Mouse (Mus musculus): Measurements from ENCODE around the gene Ctnna3. TPM values are rescaled to one million over a fixed set of nuclear protein-coding genes. Genes with fewer than 3 reads are reported as not detected.

Gene Ctnna3
- polyA plus RNA-seq, 1 experiment: 0.01 TPM

GRCm38 (mm10) chr10:64082345-64082744 lies 652.4 kb downstream of the Ctnna3 start:
- Histone ChIP-seq H3K27me3 (ENCODE audit: control insufficient read depth, insufficient read depth, insufficient read length) (no peaks in the 10 kb centered on the region), H3ac (ENCODE audit: control insufficient read depth, insufficient read length, low read depth) (no peak overlapping the region), H3K36me3 (ENCODE audit: control insufficient read depth, insufficient read depth) (no peaks in the 10 kb centered on the region), H3K79me2 (ENCODE audit: control insufficient read depth, insufficient read depth) (no peaks in the 10 kb centered on the region), H3K79me3 (ENCODE audit: low read depth) (no peaks in the 10 kb centered on the region), H3K4me3 (ENCODE audit: insufficient read depth, poor library complexity, severe bottlenecking) (no peak overlapping the region)
- TF ChIP-seq MYOG (IDR thresholded peaks at IDR 0.05; ENCODE audit: control insufficient read depth, extremely low read depth, insufficient read length): no peak
- TF ChIP-seq USF1 (IDR thresholded peaks at IDR 0.05; ENCODE audit: low read depth): no peak
- no peak for TF ChIP-seq CEBPB (IDR thresholded peaks at IDR 0.05; ENCODE audit: low read depth)
- no peak for TF ChIP-seq MYOD1 (IDR thresholded peaks at IDR 0.05; ENCODE audit: control insufficient read depth, insufficient read length, low read depth)
- no peak for TF ChIP-seq CTCF (IDR thresholded peaks at IDR 0.05; ENCODE audit: control insufficient read depth, insufficient read depth, insufficient read length)
- TF ChIP-seq MAX (IDR thresholded peaks at IDR 0.05): no peak
- TF ChIP-seq FOSL1 (IDR thresholded peaks at IDR 0.05; ENCODE audit: insufficient read depth, low read length, poor library complexity, severe bottlenecking): no peak

- Histone ChIP-seq H3K4me3 (ENCODE audit: insufficient read depth, poor library complexity, severe bottlenecking) (no peak overlapping the region), H3K79me2 (ENCODE audit: control insufficient read depth, insufficient read depth) (no peaks in the 10 kb centered on the region), H3ac (ENCODE audit: control insufficient read depth, insufficient read length, low read depth) (no peak overlapping the region), H3K79me3 (ENCODE audit: low read depth) (no peaks in the 10 kb centered on the region), H3K36me3 (ENCODE audit: control insufficient read depth, insufficient read depth) (no peaks in the 10 kb centered on the region), H3K27me3 (ENCODE audit: control insufficient read depth, insufficient read depth, insufficient read length) (no peaks in the 10 kb centered on the region)
- TF ChIP-seq CTCF (IDR thresholded peaks at IDR 0.05; ENCODE audit: control insufficient read depth, insufficient read depth, insufficient read length): no peak
- TF ChIP-seq USF1 (IDR thresholded peaks at IDR 0.05; ENCODE audit: low read depth): no peak
- no peak for TF ChIP-seq FOSL1 (IDR thresholded peaks at IDR 0.05; ENCODE audit: insufficient read depth, low read length, poor library complexity, severe bottlenecking)
- TF ChIP-seq MYOD1 (IDR thresholded peaks at IDR 0.05; ENCODE audit: control insufficient read depth, insufficient read length, low read depth): no peak
- no peak for TF ChIP-seq MYOG (IDR thresholded peaks at IDR 0.05; ENCODE audit: control insufficient read depth, extremely low read depth, insufficient read length)
- TF ChIP-seq CEBPB (IDR thresholded peaks at IDR 0.05; ENCODE audit: low read depth): no peak
- TF ChIP-seq MAX (IDR thresholded peaks at IDR 0.05): no peak
Measured at GRCm38 (mm10) chr10:64083813-64084212, 653.9 kb downstream of the Ctnna3 start.

GRCm38 (mm10) chr10:64084465-64084864 lies 654.6 kb downstream of the Ctnna3 start:
- Histone ChIP-seq H3K4me3 (ENCODE audit: insufficient read depth, poor library complexity, severe bottlenecking) (no peak overlapping the region), H3K79me2 (ENCODE audit: control insufficient read depth, insufficient read depth) (no peaks in the 10 kb centered on the region), H3K79me3 (ENCODE audit: low read depth) (no peaks in the 10 kb centered on the region), H3K27me3 (ENCODE audit: control insufficient read depth, insufficient read depth, insufficient read length) (no peaks in the 10 kb centered on the region), H3ac (ENCODE audit: control insufficient read depth, insufficient read length, low read depth) (no peak overlapping the region), H3K36me3 (ENCODE audit: control insufficient read depth, insufficient read depth) (no peaks in the 10 kb centered on the region)
- no peak for TF ChIP-seq USF1 (IDR thresholded peaks at IDR 0.05; ENCODE audit: low read depth)
- no peak for TF ChIP-seq FOSL1 (IDR thresholded peaks at IDR 0.05; ENCODE audit: insufficient read depth, low read length, poor library complexity, severe bottlenecking)
- TF ChIP-seq CEBPB (IDR thresholded peaks at IDR 0.05; ENCODE audit: low read depth): no peak
- peak; percentile 48 for TF ChIP-seq CTCF (IDR thresholded peaks at IDR 0.05; ENCODE audit: control insufficient read depth, insufficient read depth, insufficient read length)
- no peak for TF ChIP-seq MYOD1 (IDR thresholded peaks at IDR 0.05; ENCODE audit: control insufficient read depth, insufficient read length, low read depth)

DNA sequence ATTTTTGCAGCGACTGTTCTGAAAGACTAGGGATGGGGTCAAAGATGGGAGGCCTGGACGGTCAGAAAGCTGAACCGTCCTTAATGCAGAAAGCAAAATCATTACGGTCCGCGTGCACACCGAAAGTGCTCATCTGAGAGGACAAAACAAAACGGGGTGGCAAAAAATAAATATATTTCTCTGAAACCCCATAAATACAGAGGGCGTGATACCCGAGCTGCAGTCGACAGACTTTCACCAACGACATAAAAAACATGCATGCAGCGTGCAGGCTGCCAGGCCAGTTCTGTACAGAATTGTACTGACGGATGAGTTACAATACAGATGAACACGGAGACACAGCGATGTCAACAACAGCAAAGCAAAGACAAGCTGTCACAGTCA lies 656.3 kb downstream of the Ctnna3 start:
- H3K36me3 ChIP-seq (ENCODE audit: control insufficient read depth, insufficient read depth): no peaks in the 10 kb centered on the region
- no peaks in the 10 kb centered on the region for H3K27me3 ChIP-seq (ENCODE audit: control insufficient read depth, insufficient read depth, insufficient read length)
- H3K79me2 ChIP-seq (ENCODE audit: control insufficient read depth, insufficient read depth): no peaks in the 10 kb centered on the region
- H3ac ChIP-seq (ENCODE audit: control insufficient read depth, insufficient read length, low read depth): no peak overlapping the region
- TF ChIP-seq MAX (IDR thresholded peaks at IDR 0.05) (no peak), MYOG (IDR thresholded peaks at IDR 0.05; ENCODE audit: control insufficient read depth, extremely low read depth, insufficient read length) (no peak), FOSL1 (IDR thresholded peaks at IDR 0.05; ENCODE audit: insufficient read depth, low read length, poor library complexity, severe bottlenecking) (no peak), CEBPB (IDR thresholded peaks at IDR 0.05; ENCODE audit: low read depth) (no peak), USF1 (IDR thresholded peaks at IDR 0.05; ENCODE audit: low read depth) (no peak), CTCF (IDR thresholded peaks at IDR 0.05; ENCODE audit: control insufficient read depth, insufficient read depth, insufficient read length) (no peak), MYOD1 (IDR thresholded peaks at IDR 0.05; ENCODE audit: control insufficient read depth, insufficient read length, low read depth) (no peak)
- H3K79me3 ChIP-seq (ENCODE audit: low read depth): no peaks in the 10 kb centered on the region
- no peak overlapping the region for H3K4me3 ChIP-seq (ENCODE audit: insufficient read depth, poor library complexity, severe bottlenecking)

- Histone ChIP-seq H3K79me2 (ENCODE audit: control insufficient read depth, insufficient read depth) (no peaks in the 10 kb centered on the region), H3K79me3 (ENCODE audit: low read depth) (no peaks in the 10 kb centered on the region), H3K4me3 (ENCODE audit: insufficient read depth, poor library complexity, severe bottlenecking) (no peak overlapping the region), H3K36me3 (ENCODE audit: control insufficient read depth, insufficient read depth) (no peaks in the 10 kb centered on the region), H3K27me3 (ENCODE audit: control insufficient read depth, insufficient read depth, insufficient read length) (no peaks in the 10 kb centered on the region), H3ac (ENCODE audit: control insufficient read depth, insufficient read length, low read depth) (no peak overlapping the region)
- no peak for TF ChIP-seq FOSL1 (IDR thresholded peaks at IDR 0.05; ENCODE audit: insufficient read depth, low read length, poor library complexity, severe bottlenecking)
- no peak for TF ChIP-seq CTCF (IDR thresholded peaks at IDR 0.05; ENCODE audit: control insufficient read depth, insufficient read depth, insufficient read length)
- no peak for TF ChIP-seq MYOG (IDR thresholded peaks at IDR 0.05; ENCODE audit: control insufficient read depth, extremely low read depth, insufficient read length)
- TF ChIP-seq MAX (IDR thresholded peaks at IDR 0.05): no peak
- no peak for TF ChIP-seq USF1 (IDR thresholded peaks at IDR 0.05; ENCODE audit: low read depth)
- no peak for TF ChIP-seq MYOD1 (IDR thresholded peaks at IDR 0.05; ENCODE audit: control insufficient read depth, insufficient read length, low read depth)
- no peak for TF ChIP-seq CEBPB (IDR thresholded peaks at IDR 0.05; ENCODE audit: low read depth)
Measured at GRCm38 (mm10) chr10:64086567-64087391, 656.9 kb downstream of the Ctnna3 start.
